20 mouse cellular contexts compared by ENCODE assay signal in genomic region chrX:10268761-10269437, GRCm38 (mm10). TPM values are rescaled to one million over a fixed set of nuclear protein-coding genes. Genes with fewer than 3 reads are reported as not detected.
DNase-seq lines count a peak whose midpoint lies in the region; ATAC-seq and TF ChIP-seq lines count a peak whose summit lies in the region.
"Had no signal": no experiment of that assay in that cellular context is flagged by ENCODE, and none has a peak within 500 bp of the region (broad histone marks: within the 10 kb centered on the region; RNA-seq: fewer than 3 reads in every experiment).

No protein-coding gene starts in this region.

- H3K9ac ChIP-seq in forebrain, embryonic 12.5 days = no peak overlapping the region
- H3K9ac ChIP-seq in forebrain, embryonic 14.5 days (ENCODE audit: low read length) = no peak overlapping the region
- no peak overlapping the region for H3K9ac ChIP-seq in liver, postnatal 0 days (replicated peaks)
- H3K9ac ChIP-seq: limb, embryonic 15.5 days; neural tube, embryonic 13.5 days had no signal

- H3K4me2 ChIP-seq in forebrain, embryonic 12.5 days = no peak overlapping the region
- no peak overlapping the region for H3K4me2 ChIP-seq in forebrain, embryonic 14.5 days (ENCODE audit: low read length)
- H3K4me2 ChIP-seq in liver, postnatal 0 days (ENCODE audit: low read depth, low read length) = no peak overlapping the region
- H3K4me2 ChIP-seq: limb, embryonic 15.5 days; neural tube, embryonic 13.5 days had no signal

- no peaks in the 10 kb centered on the region for H3K9me3 ChIP-seq in forebrain, embryonic 12.5 days
- no peaks in the 10 kb centered on the region for H3K9me3 ChIP-seq in forebrain, embryonic 10.5 days
- no peaks in the 10 kb centered on the region for H3K9me3 ChIP-seq in forebrain, embryonic 14.5 days (replicated peaks; ENCODE audit: control insufficient read depth, low read length)
- no peaks in the 10 kb centered on the region for H3K9me3 ChIP-seq in liver, postnatal 0 days (ENCODE audit: low read length)
- H3K9me3 ChIP-seq: heart, embryonic 10.5 days; limb, embryonic 15.5 days; megakaryocyte, embryonic 14.5 days; neural tube, embryonic 13.5 days had no signal

- TF ChIP-seq POLR2A in cerebellum, adult 2 months (IDR thresholded peaks at IDR 0.05; ENCODE audit: borderline replicate concordance, insufficient read depth, low read length) = no peak
- no peak for TF ChIP-seq POLR2A in kidney, adult 2 months (IDR thresholded peaks at IDR 0.05; ENCODE audit: low read depth, low read length)

- H3K4me1 ChIP-seq in forebrain, embryonic 12.5 days = no peaks in the 10 kb centered on the region
- no peaks in the 10 kb centered on the region for H3K4me1 ChIP-seq in forebrain, embryonic 10.5 days
- H3K4me1 ChIP-seq in cerebellum, adult 2 months (ENCODE audit: control insufficient read depth, insufficient read depth, low read length) = no peaks in the 10 kb centered on the region
- H3K4me1 ChIP-seq in forebrain, embryonic 14.5 days (ENCODE audit: control insufficient read depth, insufficient read depth, low read length) = no peaks in the 10 kb centered on the region
- H3K4me1 ChIP-seq in kidney, adult 2 months (ENCODE audit: control insufficient read depth, insufficient read depth, low read length) = no peaks in the 10 kb centered on the region
- no peaks in the 10 kb centered on the region for H3K4me1 ChIP-seq in liver, postnatal 0 days (ENCODE audit: insufficient read depth)
- H3K4me1 ChIP-seq: heart, embryonic 10.5 days; limb, embryonic 15.5 days; megakaryocyte, embryonic 14.5 days; neural tube, embryonic 13.5 days had no signal

- TF ChIP-seq CTCF in cerebellum, adult 2 months (IDR thresholded peaks at IDR 0.05; ENCODE audit: borderline replicate concordance, insufficient read depth, low read depth, low read length) = no peak
- no peak for TF ChIP-seq CTCF in kidney, adult 2 months (conservative IDR thresholded peaks at IDR 0.05; ENCODE audit: insufficient read depth, insufficient read length, low read depth, low read length)
- no peak for TF ChIP-seq CTCF in liver, postnatal 0 days (IDR thresholded peaks at IDR 0.05; ENCODE audit: low read depth)

- H3K27me3 ChIP-seq in forebrain, embryonic 12.5 days = no peaks in the 10 kb centered on the region
- no peaks in the 10 kb centered on the region for H3K27me3 ChIP-seq in forebrain, embryonic 10.5 days (ENCODE audit: poor library complexity, severe bottlenecking)
- H3K27me3 ChIP-seq in cerebellum, adult 2 months (ENCODE audit: control insufficient read depth, insufficient read depth, low read length) = no peaks in the 10 kb centered on the region
- H3K27me3 ChIP-seq in forebrain, embryonic 14.5 days (replicated peaks; ENCODE audit: control insufficient read depth, insufficient read depth, low read length) = no peaks in the 10 kb centered on the region
- no peaks in the 10 kb centered on the region for H3K27me3 ChIP-seq in kidney, adult 2 months (replicated peaks; ENCODE audit: control insufficient read depth, insufficient read depth, low read length)
- H3K27me3 ChIP-seq in liver, postnatal 0 days (ENCODE audit: insufficient read depth, low read length) = no peaks in the 10 kb centered on the region
- H3K27me3 ChIP-seq: limb, embryonic 15.5 days; neural tube, embryonic 13.5 days had no signal

- no peak overlapping the region for H3K27ac ChIP-seq in forebrain, embryonic 12.5 days
- H3K27ac ChIP-seq in forebrain, embryonic 10.5 days = no peak overlapping the region
- no peak overlapping the region for H3K27ac ChIP-seq in cerebellum, adult 2 months (ENCODE audit: insufficient read depth, low read length)
- H3K27ac ChIP-seq in forebrain, embryonic 14.5 days (ENCODE audit: low read depth, low read length) = peak overlapping the region; percentile 60; the same call in 1 of the 2 replicates
- H3K27ac ChIP-seq in kidney, adult 2 months (ENCODE audit: insufficient read depth, low read depth, low read length) = no peak overlapping the region
- no peak overlapping the region for H3K27ac ChIP-seq in liver, postnatal 0 days (ENCODE audit: low read depth)
- H3K27ac ChIP-seq: heart, embryonic 10.5 days; limb, embryonic 15.5 days; neural tube, embryonic 13.5 days; stomach, postnatal 0 days had no signal

- peak; percentile 65; the same call in 1 of the 2 replicates for ATAC-seq in forebrain, embryonic 12.5 days (ENCODE audit: low FRiP score)
- peak; percentile 92 for ATAC-seq in forebrain, embryonic 14.5 days
- no peak for ATAC-seq in liver, postnatal 0 days

- 68% methylated on average over 4 of the region's 4 CpGs for WGBS in forebrain, embryonic 12.5 days
- WGBS in forebrain, embryonic 10.5 days = 89% methylated on average over 4 of the region's 4 CpGs
- 25% methylated on average over 4 of the region's 4 CpGs for WGBS in cerebellum, adult 2 months
- WGBS in forebrain, embryonic 14.5 days = 60% methylated on average over 4 of the region's 4 CpGs
- WGBS in kidney, adult 2 months = 78% methylated on average over 4 of the region's 4 CpGs
- 75% methylated on average over 4 of the region's 4 CpGs for WGBS in liver, postnatal 0 days (ENCODE audit: insufficient replicate concordance)

- DNase-seq in forebrain, embryonic 10.5 days (ENCODE audit: extremely low spot score, low spot score) = no peak
- peak; percentile 84 for DNase-seq in brain, adult 2 months (ENCODE audit: low read depth, low spot score)
- peak; percentile 34 to 83 for DNase-seq in cerebellum, adult 2 months
- peak; percentile 87 for DNase-seq in forebrain, embryonic 14.5 days (ENCODE audit: low spot score)
- no peak for DNase-seq in kidney, adult 2 months
- no peak for DNase-seq in liver, postnatal 0 days
- DNase-seq: adrenal gland, adult 8-10 months; embryo, embryonic 11 days; gastrocnemius, postnatal 25 days; heart, postnatal 14 days; kidney, adult 9 months; kidney, postnatal 36 days; lung, postnatal 14 days; thymus, postnatal 14 days had no signal

- TF ChIP-seq EP300 in liver, postnatal 0 days (IDR thresholded peaks at IDR 0.05; ENCODE audit: low read depth) = no peak

- H3K36me3 ChIP-seq in forebrain, embryonic 12.5 days (replicated peaks) = no peaks in the 10 kb centered on the region
- no peaks in the 10 kb centered on the region for H3K36me3 ChIP-seq in forebrain, embryonic 10.5 days (replicated peaks)
- no peaks in the 10 kb centered on the region for H3K36me3 ChIP-seq in forebrain, embryonic 14.5 days (ENCODE audit: control insufficient read depth, insufficient read depth, low read length)
- H3K36me3 ChIP-seq in kidney, adult 2 months (ENCODE audit: control insufficient read depth, insufficient read depth, low read length) = no peaks in the 10 kb centered on the region
- no peaks in the 10 kb centered on the region for H3K36me3 ChIP-seq in liver, postnatal 0 days (replicated peaks; ENCODE audit: insufficient read depth, low read length)
- H3K36me3 ChIP-seq: heart, embryonic 10.5 days; limb, embryonic 15.5 days; neural tube, embryonic 13.5 days had no signal

- no peak overlapping the region for H3K4me3 ChIP-seq in forebrain, embryonic 12.5 days (replicated peaks)
- H3K4me3 ChIP-seq in forebrain, embryonic 10.5 days = no peak overlapping the region
- H3K4me3 ChIP-seq in cerebellum, adult 2 months (replicated peaks; ENCODE audit: insufficient read depth, low read depth, low read length) = no peak overlapping the region
- H3K4me3 ChIP-seq in forebrain, embryonic 14.5 days (ENCODE audit: low read depth, low read length) = no peak overlapping the region
- no peak overlapping the region for H3K4me3 ChIP-seq in kidney, adult 2 months (ENCODE audit: insufficient read depth, low read depth, low read length)
- H3K4me3 ChIP-seq in liver, postnatal 0 days (ENCODE audit: low read depth, low read length) = no peak overlapping the region
- H3K4me3 ChIP-seq: heart, embryonic 10.5 days; limb, embryonic 15.5 days; megakaryocyte, embryonic 14.5 days; neural tube, embryonic 13.5 days had no signal

RNA-seq across cellular contexts. Expression of gene Otc, which starts 16.8 kb away (rescaled TPM):
- not detected in 2 replicates for polyA plus RNA-seq in forebrain, embryonic 12.5 days (2016; fragmentation: Nextera tagmentation; extraction: Ambion mirVana)
- polyA plus RNA-seq in forebrain, embryonic 10.5 days (2016; fragmentation: Nextera tagmentation; extraction: Ambion mirVana) = not detected in 2 replicates
- polyA plus RNA-seq in cerebellum, adult 2 months (2012; rRNA removed) = not detected in 2 replicates
- not detected in 2 replicates for polyA plus RNA-seq in forebrain, embryonic 14.5 days (2014; fragmentation: Nextera tagmentation; extraction: Ambion mirVana)
- not detected in 2 replicates for polyA plus RNA-seq in kidney, adult 2 months (2012; rRNA removed)
- 86.1 and 90.2 TPM in 2 replicates for polyA plus RNA-seq in liver, postnatal 0 days (2015; fragmentation: Nextera tagmentation; extraction: Ambion mirVana)
- polyA plus RNA-seq: limb, embryonic 15.5 days; neural tube, embryonic 13.5 days had no signal

RNA-seq across cellular contexts. Expression of gene Rpgr, which starts 52.2 kb away (rescaled TPM):
- polyA plus RNA-seq in forebrain, embryonic 12.5 days (2016; fragmentation: Nextera tagmentation; extraction: Ambion mirVana) = 39.3 and 44.1 TPM in 2 replicates
- polyA plus RNA-seq in forebrain, embryonic 10.5 days (2016; fragmentation: Nextera tagmentation; extraction: Ambion mirVana) = 28.4 and 29.2 TPM in 2 replicates
- polyA plus RNA-seq in cerebellum, adult 2 months (2012; rRNA removed) = 10.9 and 11.2 TPM in 2 replicates
- polyA plus RNA-seq in forebrain, embryonic 14.5 days (2014; fragmentation: Nextera tagmentation; extraction: Ambion mirVana) = 34.0 and 41.5 TPM in 2 replicates
- 1.4 and 1.6 TPM in 2 replicates for polyA plus RNA-seq in kidney, adult 2 months (2012; rRNA removed)
- polyA plus RNA-seq in liver, postnatal 0 days (2015; fragmentation: Nextera tagmentation; extraction: Ambion mirVana) = 1.5 and 2.0 TPM in 2 replicates

Comparison
In these comparisons a context has a peak if more than half of its experiments do, and no peak if none do; other contexts are left out.
1. DNase-seq: peak in brain, adult 2 months (single experiment), cerebellum, adult 2 months (2 of 2) and forebrain, embryonic 14.5 days (single experiment); none in forebrain, embryonic 10.5 days (single experiment), kidney, adult 2 months (single experiment) and liver, postnatal 0 days (single experiment).
2. RNA of gene Otc, which starts 16.8 kb away (polyA plus RNA-seq): 86.1 to 90.2 TPM in liver, postnatal 0 days; not detected in forebrain, embryonic 12.5 days, not detected in forebrain, embryonic 14.5 days, not detected in forebrain, embryonic 10.5 days, not detected in cerebellum, adult 2 months and not detected in kidney, adult 2 months; every median in the first group is over 10 times any median in the second.